Mouse (Mus musculus) kidney, postnatal 10 days (tissue): Measurements from ENCODE around the gene Lzts2.

ENCODE experiments used
- DNase-seq: peaks from one replicate; pipeline ENCODE4 v3.0.0; 2021; ENCODE audit warnings: mixed read lengths

The Lzts2 gene

DNA sequence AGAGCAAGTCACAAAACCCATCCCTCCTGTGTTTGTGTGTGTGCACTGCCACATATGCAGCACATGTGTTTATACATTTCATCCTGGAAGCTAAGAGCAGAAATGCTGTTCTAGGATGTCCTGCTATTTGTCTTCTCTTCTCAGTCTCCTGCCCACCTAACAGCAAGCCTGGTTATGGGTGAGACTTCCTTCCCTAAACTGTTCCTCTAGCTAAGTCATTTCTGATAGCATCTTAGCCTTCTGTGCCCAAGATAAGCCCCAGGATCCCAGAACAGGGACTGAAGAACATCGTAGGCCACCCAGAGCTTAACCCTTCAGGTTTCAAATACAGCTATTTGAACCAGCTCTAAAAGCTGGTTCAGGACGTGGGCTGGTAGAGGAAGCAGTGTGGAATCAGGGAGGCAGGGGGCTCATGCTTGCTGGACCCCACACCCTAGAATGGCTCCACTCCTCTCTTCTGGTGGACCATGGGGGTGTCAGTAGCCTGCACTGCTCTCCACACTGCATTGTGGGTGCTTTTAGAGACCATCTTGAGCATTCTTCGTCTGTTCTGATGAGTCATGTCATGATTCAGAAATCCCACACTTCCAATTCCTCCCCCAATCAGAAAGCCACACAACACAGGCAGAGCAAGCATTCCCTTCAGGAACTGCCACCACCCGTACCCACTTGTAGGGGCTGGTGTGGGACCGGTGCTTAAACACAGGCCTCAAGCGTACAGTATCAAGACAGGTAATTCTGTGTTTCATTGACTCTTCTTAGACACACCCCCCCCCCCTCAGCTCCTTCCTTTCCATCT, 40.9 kb downstream of the Lzts2 start:
- no peak for DNase-seq

- DNase-seq: peak; percentile 52
Observed at GRCm38 (mm10) chr19:45056364-45056763, 42.1 kb downstream of the Lzts2 start.

- no peak for DNase-seq
Observed at GRCm38 (mm10) chr19:45056908-45057698, 42.9 kb downstream of the Lzts2 start.

- DNase-seq: peak; percentile 35
Observed at GRCm38 (mm10) chr19:45057724-45058112, 43.5 kb downstream of the Lzts2 start.

DNA sequence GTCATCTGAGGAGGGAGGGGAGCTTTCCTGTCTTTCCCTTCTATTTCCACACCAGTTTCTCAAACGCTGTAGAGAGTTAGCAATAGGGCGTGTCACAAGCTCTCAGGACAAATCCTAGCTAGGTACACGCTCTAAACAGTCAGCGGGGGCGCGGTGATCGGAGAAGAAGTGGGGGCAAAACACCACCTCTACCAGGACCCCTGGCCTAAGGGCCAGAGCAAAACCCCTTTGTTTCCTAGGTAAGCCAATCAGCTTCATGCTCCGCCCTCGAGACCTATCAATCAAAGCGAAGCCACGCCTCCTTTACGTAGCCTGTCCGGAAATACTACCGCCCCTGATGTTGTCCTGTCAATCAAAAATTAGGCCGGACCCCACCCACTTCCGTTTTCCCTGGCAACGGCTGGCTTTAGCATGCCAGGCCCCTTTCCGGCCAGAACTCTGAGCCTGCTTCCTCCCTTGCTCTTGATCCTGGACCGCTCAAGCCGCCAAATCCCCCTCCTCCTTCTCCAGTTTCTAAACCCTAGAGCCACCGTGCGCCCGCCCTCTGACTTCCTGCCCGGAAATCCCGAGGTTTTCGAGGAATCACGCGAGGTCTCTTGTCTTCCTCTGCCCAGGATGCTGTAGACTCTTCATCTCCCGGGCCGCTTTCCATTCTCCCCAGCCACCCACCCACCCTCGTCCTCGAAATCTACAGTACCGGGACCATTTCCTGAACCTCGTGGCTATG, 44.1 kb downstream of the Lzts2 start:
- peak; percentile 97 for DNase-seq

DNA sequence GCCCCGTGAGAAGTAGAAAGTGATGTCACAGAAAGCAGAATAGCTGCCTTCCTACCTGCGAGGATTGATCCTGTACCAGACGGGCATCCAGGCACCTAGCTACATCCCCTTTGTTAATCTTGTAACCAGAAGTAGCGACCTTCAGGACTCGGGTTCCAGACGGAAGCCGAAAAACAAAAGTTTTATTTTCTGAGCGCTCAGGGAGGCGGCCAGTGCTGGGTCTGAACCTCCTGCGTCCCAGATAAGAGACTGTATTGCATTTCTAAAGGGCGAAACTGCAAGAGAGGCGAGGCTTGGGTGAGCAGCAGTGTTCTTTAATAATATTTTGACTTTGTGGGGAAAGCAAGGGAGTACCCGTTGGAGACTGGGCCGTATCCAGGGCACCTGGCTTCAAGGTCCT, 44.6 kb downstream of the Lzts2 start:
- no peak for DNase-seq

- peak; percentile 71 for DNase-seq
Observed at GRCm38 (mm10) chr19:45063565-45064292, 49.5 kb downstream of the Lzts2 start.

DNA sequence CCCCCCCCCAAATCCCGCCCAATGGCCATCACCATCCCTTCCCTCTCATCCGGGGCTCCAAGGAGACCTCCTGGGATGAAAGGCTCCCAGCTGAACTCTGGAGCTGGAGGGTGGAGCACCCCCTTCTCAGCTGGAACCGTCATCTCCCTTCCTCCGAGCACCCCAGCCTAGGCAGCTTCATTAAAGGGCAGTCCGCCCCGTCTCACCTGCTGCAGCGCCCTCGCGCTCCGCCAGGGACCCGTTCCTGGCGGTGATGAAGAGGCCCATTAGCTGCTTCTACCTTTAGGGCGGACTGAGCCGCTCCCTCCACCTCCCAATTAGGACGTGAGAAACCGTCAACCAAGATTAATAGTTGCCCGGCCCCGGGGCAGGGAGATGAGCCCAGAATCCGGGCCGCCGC, 51.0 kb downstream of the Lzts2 start:
- DNase-seq: no peak

DNA sequence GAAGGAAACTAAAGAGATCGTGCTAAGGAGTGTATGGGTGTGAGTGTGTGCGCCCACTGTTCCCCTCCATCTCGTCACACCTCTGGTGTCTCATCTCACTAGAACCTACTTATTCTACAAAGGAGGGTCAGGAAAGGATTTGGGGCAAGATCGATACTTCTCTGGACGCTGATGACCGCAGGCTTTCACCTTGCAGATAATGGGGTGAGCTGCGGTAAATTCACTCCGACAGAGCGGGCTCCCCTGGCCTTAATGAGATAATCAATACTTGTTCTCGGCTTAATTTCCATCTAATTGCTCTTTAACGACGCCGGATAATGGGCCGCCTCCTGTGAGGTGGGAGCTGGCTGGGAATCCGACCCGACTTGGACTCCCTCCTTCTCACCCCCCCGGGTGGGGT, 53.0 kb downstream of the Lzts2 start:
- no peak for DNase-seq

DNA sequence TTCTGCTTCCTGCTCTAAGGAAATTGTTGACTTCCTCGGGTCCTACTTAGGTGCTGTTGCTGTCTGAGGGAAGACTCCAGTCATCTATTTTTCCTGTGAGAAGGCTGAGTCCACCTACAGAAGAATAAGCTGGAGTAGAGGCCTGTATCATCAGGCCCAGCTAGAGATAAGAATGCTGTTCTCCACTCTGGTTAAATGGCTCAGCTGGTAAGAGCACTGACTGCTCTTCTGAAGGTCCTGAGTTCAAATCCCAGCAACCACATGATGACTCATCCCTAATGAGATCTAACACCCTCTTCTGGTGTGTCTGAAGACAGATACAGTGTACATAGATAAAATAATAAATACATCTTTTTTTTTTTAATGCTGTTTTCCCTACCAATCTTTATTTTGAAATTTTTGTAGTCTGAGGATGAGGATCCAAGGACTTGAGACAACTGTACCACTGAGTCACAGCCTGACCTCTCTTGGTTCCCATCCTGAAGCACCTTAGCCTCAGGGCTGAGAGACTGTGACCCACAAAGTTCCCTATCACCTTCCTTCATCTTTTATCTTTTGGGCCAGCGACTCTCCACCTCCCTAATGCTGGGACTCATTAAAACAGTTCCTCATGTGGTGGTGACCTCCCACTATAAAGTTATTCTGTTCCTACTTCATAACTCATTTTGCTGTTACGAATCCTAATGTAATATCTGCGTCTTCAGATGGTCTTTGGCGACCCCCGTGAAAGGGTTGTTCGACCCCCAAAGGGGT, 53.7 kb downstream of the Lzts2 start:
- no peak for DNase-seq

- DNase-seq: peak; percentile 89
Observed at GRCm38 (mm10) chr19:45073871-45074542, 59.8 kb downstream of the Lzts2 start.

- DNase-seq: peak; percentile 97
Observed at GRCm38 (mm10) chr19:45074580-45075322, 60.5 kb downstream of the Lzts2 start, which contains the start of gene Kazald1. Gene Kazald1 (plus strand): TSS chr19:45075241.

GRCm38 (mm10) chr19:45075323-45076035, 61.3 kb downstream of the Lzts2 start:
- DNase-seq: no peak

DNA sequence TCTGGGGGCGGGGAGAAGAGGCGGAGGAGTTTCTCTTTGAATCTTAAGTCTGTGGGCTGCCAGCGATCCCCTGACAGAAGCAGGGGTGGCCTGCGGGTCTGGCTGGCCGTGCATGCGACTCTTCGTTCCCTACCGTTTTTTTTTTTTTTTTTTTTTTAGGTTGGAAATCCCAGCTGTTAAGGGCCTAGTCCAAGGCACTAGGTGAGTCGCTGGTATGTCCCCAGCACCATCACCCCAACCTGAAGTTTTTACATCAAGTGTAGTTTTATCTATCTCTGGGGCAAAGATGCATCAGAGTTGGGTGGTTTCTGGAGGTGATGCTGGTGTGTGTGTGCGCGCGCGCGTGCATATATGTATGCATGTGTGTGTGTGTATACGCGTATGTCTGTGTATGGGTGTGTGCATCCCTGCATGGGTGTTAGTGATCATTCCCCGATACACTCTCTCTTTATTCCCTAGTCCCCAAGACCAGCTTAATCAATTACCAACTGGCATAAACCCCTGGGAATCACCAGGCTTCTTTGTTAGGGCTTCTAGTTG, 61.9 kb downstream of the Lzts2 start:
- peak; percentile 48 for DNase-seq
